Mouse (Mus musculus) thymus, postnatal 10 days (tissue): ENCODE measurements around the gene Mfsd6l.

ENCODE experiments used
- DNase-seq, 2 experiments: peaks; one replicate each; pipeline ENCODE4 v3.0.0; 2021; ENCODE audit warnings: low spot score in 2 of 2

The Mfsd6l gene

GRCm38 (mm10) chr11:68550358-68550757 is 5.6 kb upstream of the Mfsd6l start:
- no peak for DNase-seq

- peak; percentile 48 to 73 for DNase-seq
Measured at GRCm38 (mm10) chr11:68553981-68554471, 2.0 kb upstream of the Mfsd6l start.

- DNase-seq: no peak
Measured at GRCm38 (mm10) chr11:68559546-68559945, 3.6 kb downstream of the Mfsd6l start.

GRCm38 (mm10) chr11:68561957-68562950 is 6.3 kb downstream of the Mfsd6l start:
- DNase-seq: no peak

GRCm38 (mm10) chr11:68564356-68565031 is 8.5 kb downstream of the Mfsd6l start:
- DNase-seq: no peak

- DNase-seq: no peak
Measured at GRCm38 (mm10) chr11:68565032-68565429, 9.0 kb downstream of the Mfsd6l start.

- DNase-seq: peak; percentile 11 to 66
Measured at GRCm38 (mm10) chr11:68566447-68567059, 10.6 kb downstream of the Mfsd6l start.

- no peak for DNase-seq
Measured at GRCm38 (mm10) chr11:68570861-68571260, 14.9 kb downstream of the Mfsd6l start.

GRCm38 (mm10) chr11:68577076-68577475 is 21.1 kb downstream of the Mfsd6l start:
- DNase-seq: no peak

GRCm38 (mm10) chr11:68579462-68579881 is 23.5 kb downstream of the Mfsd6l start:
- DNase-seq: no peak

- no peak for DNase-seq
Measured at GRCm38 (mm10) chr11:68580566-68580965, 24.6 kb downstream of the Mfsd6l start.

GRCm38 (mm10) chr11:68583225-68583624 is 27.2 kb downstream of the Mfsd6l start:
- DNase-seq: no peak

- DNase-seq: no peak
Measured at GRCm38 (mm10) chr11:68583906-68584480, 28.0 kb downstream of the Mfsd6l start.

- no peak for DNase-seq
Measured at GRCm38 (mm10) chr11:68585890-68586289, 29.9 kb downstream of the Mfsd6l start.

- DNase-seq: no peak
Measured at GRCm38 (mm10) chr11:68586721-68587120, 30.7 kb downstream of the Mfsd6l start, which contains the start of gene Ccdc42. Gene Ccdc42 (plus strand): TSS chr11:68587021.

- peak; percentile 17 to 80 for DNase-seq
Measured at GRCm38 (mm10) chr11:68589055-68589809, 33.2 kb downstream of the Mfsd6l start.

- no peak for DNase-seq
Measured at GRCm38 (mm10) chr11:68591708-68592107, 35.7 kb downstream of the Mfsd6l start.

GRCm38 (mm10) chr11:68593247-68593646 is 37.3 kb downstream of the Mfsd6l start:
- no peak for DNase-seq

GRCm38 (mm10) chr11:68597912-68598311 is 41.9 kb downstream of the Mfsd6l start:
- no peak for DNase-seq

- no peak for DNase-seq
Measured at GRCm38 (mm10) chr11:68600551-68601021, 44.6 kb downstream of the Mfsd6l start.
